Comparison of ENCODE assay signal across 25 mouse cellular contexts in the genomic region with DNA sequence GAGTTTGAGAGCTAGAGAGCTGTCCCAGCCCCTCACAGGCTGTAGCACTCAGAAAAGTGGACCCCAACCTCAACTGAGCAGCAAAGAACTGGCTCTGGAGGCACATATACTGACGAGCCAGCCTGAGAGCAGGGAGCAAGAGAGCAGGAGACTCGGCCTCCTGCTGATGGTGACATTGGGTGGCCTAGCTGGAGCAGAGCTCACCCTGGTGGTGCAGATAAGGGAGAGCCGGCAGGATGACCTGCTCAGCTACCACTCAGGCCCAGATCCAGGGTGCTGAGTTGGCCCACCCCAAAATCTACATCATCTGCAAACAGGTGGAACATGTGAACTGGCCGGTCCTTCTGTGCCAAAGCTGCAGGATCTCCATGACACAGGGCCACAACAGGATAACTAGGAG. TPM values are rescaled to one million over a fixed set of nuclear protein-coding genes. Genes with fewer than 3 reads are reported as not detected.
DNase-seq lines count a peak whose midpoint lies in the region; ATAC-seq and TF ChIP-seq lines count a peak whose summit lies in the region.
"Had no signal": no experiment of that assay in that cellular context is flagged by ENCODE, and none has a peak within 500 bp of the region (broad histone marks: within the 10 kb centered on the region; RNA-seq: fewer than 3 reads in every experiment).

No protein-coding gene starts in this region.

- H3K9me3 ChIP-seq in kidney, postnatal 0 days (replicated peaks; ENCODE audit: low read length), result no peaks in the 10 kb centered on the region
- H3K9me3 ChIP-seq in liver, postnatal 0 days (ENCODE audit: low read length), result no peaks in the 10 kb centered on the region
- H3K9me3 ChIP-seq in liver, embryonic 12.5 days (replicated peaks), result no peaks in the 10 kb centered on the region
- H3K9me3 ChIP-seq in ES-Bruce4 (replicated peaks; ENCODE audit: control insufficient read depth, insufficient read depth, low read length, poor library complexity, severe bottlenecking), result no peaks in the 10 kb centered on the region; the same call in 1 of the 2 replicates
- H3K9me3 ChIP-seq: forebrain, embryonic 13.5 days; hindbrain, embryonic 12.5 days; intestine, embryonic 15.5 days; liver, embryonic 15.5 days; stomach, embryonic 15.5 days had no signal

- no peak overlapping the region for H3K27ac ChIP-seq in gastrocnemius, adult 2 months
- H3K27ac ChIP-seq in kidney, postnatal 0 days, result no peak overlapping the region
- no peak overlapping the region for H3K27ac ChIP-seq in liver, postnatal 0 days (ENCODE audit: low read depth)
- no peak overlapping the region for H3K27ac ChIP-seq in liver, embryonic 12.5 days
- no peak overlapping the region for H3K27ac ChIP-seq in ES-Bruce4 (ENCODE audit: insufficient read depth, low read length)
- H3K27ac ChIP-seq: forebrain, embryonic 13.5 days; hindbrain, embryonic 12.5 days; hindbrain, postnatal 0 days; intestine, embryonic 15.5 days; liver, embryonic 15.5 days; stomach, embryonic 15.5 days had no signal

- 60% methylated on average over 4 of the region's 4 CpGs for WGBS in kidney, postnatal 0 days
- 35% methylated on average over 4 of the region's 4 CpGs for WGBS in liver, postnatal 0 days (ENCODE audit: insufficient replicate concordance)
- WGBS in liver, embryonic 12.5 days (ENCODE audit: insufficient replicate concordance), result 38% methylated on average over 4 of the region's 4 CpGs

- H3K9ac ChIP-seq in kidney, postnatal 0 days (ENCODE audit: low read depth, low read length), result no peak overlapping the region
- H3K9ac ChIP-seq in liver, postnatal 0 days (replicated peaks), result no peak overlapping the region
- no peak overlapping the region for H3K9ac ChIP-seq in liver, embryonic 12.5 days
- H3K9ac ChIP-seq in ES-Bruce4 (ENCODE audit: low read depth, poor library complexity, severe bottlenecking), result no peak overlapping the region
- H3K9ac ChIP-seq: forebrain, embryonic 13.5 days; hindbrain, embryonic 12.5 days; intestine, embryonic 15.5 days; liver, embryonic 15.5 days; stomach, embryonic 15.5 days had no signal

- no peak for DNase-seq in gastrocnemius, adult 2 months
- no peak for DNase-seq in gastrocnemius, postnatal 14 days
- no peak for DNase-seq in kidney, postnatal 0 days (ENCODE audit: low spot score)
- DNase-seq in kidney, postnatal 25 days, result no peak
- DNase-seq in liver, postnatal 0 days, result no peak
- DNase-seq in urinary bladder, postnatal 14 days (ENCODE audit: low spot score), result no peak
- DNase-seq: adrenal gland, postnatal 25 days; cerebellum, adult 18-20 months; cerebellum, postnatal 14 days; heart, postnatal 36 days; kidney, postnatal 4 days; layer of hippocampus, adult 9-11 months; lung, postnatal 36 days; right cerebral cortex, postnatal 25 days; thymus, postnatal 14 days had no signal

- H3K27me3 ChIP-seq in kidney, postnatal 0 days (ENCODE audit: insufficient read depth, low read length), result no peaks in the 10 kb centered on the region
- H3K27me3 ChIP-seq in liver, postnatal 0 days (ENCODE audit: insufficient read depth, low read length), result no peaks in the 10 kb centered on the region
- no peaks in the 10 kb centered on the region for H3K27me3 ChIP-seq in liver, embryonic 12.5 days (replicated peaks)
- no peaks in the 10 kb centered on the region for H3K27me3 ChIP-seq in ES-Bruce4 (ENCODE audit: control insufficient read depth, insufficient read depth, low read length, poor library complexity, severe bottlenecking)
- H3K27me3 ChIP-seq: hindbrain, embryonic 12.5 days; intestine, embryonic 15.5 days; liver, embryonic 15.5 days; stomach, embryonic 15.5 days had no signal

- no peak for TF ChIP-seq POLR2A in ES-Bruce4 (IDR thresholded peaks at IDR 0.05; ENCODE audit: insufficient read depth, low read length)

- H3K36me3 ChIP-seq in kidney, postnatal 0 days (ENCODE audit: insufficient read depth, low read length), result no peaks in the 10 kb centered on the region
- H3K36me3 ChIP-seq in liver, postnatal 0 days (replicated peaks; ENCODE audit: insufficient read depth, low read length), result no peaks in the 10 kb centered on the region
- no peaks in the 10 kb centered on the region for H3K36me3 ChIP-seq in liver, embryonic 12.5 days
- H3K36me3 ChIP-seq in ES-Bruce4 (ENCODE audit: control insufficient read depth, insufficient read depth, low read length, poor library complexity, severe bottlenecking), result no peaks in the 10 kb centered on the region
- H3K36me3 ChIP-seq: hindbrain, embryonic 12.5 days; intestine, embryonic 15.5 days; liver, embryonic 15.5 days; stomach, embryonic 15.5 days had no signal

- H3K4me3 ChIP-seq in gastrocnemius, adult 2 months, result no peak overlapping the region
- no peak overlapping the region for H3K4me3 ChIP-seq in kidney, postnatal 0 days (replicated peaks; ENCODE audit: low read depth, low read length)
- H3K4me3 ChIP-seq in liver, postnatal 0 days (ENCODE audit: low read depth, low read length), result no peak overlapping the region
- no peak overlapping the region for H3K4me3 ChIP-seq in liver, embryonic 12.5 days
- H3K4me3 ChIP-seq in ES-Bruce4 (ENCODE audit: low read depth, low read length), result no peak overlapping the region
- H3K4me3 ChIP-seq: forebrain, embryonic 13.5 days; hindbrain, embryonic 12.5 days; intestine, embryonic 15.5 days; liver, embryonic 15.5 days; stomach, embryonic 15.5 days had no signal

- no peak for TF ChIP-seq EP300 in liver, postnatal 0 days (IDR thresholded peaks at IDR 0.05; ENCODE audit: low read depth)
- no peak for TF ChIP-seq EP300 in ES-Bruce4 (IDR thresholded peaks at IDR 0.05; ENCODE audit: insufficient read depth, low read depth, low read length)

- no peaks in the 10 kb centered on the region for H3K4me1 ChIP-seq in kidney, postnatal 0 days (replicated peaks; ENCODE audit: insufficient read depth, low read length)
- no peaks in the 10 kb centered on the region for H3K4me1 ChIP-seq in liver, postnatal 0 days (ENCODE audit: insufficient read depth)
- no peaks in the 10 kb centered on the region for H3K4me1 ChIP-seq in liver, embryonic 12.5 days
- H3K4me1 ChIP-seq in ES-Bruce4 (ENCODE audit: control insufficient read depth, insufficient read depth, low read length), result no peaks in the 10 kb centered on the region
- H3K4me1 ChIP-seq: forebrain, embryonic 13.5 days; hindbrain, embryonic 12.5 days; intestine, embryonic 15.5 days; liver, embryonic 15.5 days; stomach, embryonic 15.5 days had no signal

- intact Hi-C loops in gastrocnemius, adult 2 months (cut with DNase I), result no loop called here
- intact Hi-C loops in gastrocnemius, postnatal 14 days (cut with DNase I; ENCODE audit: low total_unique reads), result no loop called here

- no peak for ATAC-seq in kidney, postnatal 0 days (replicated peaks; ENCODE audit: low FRiP score, low read depth)
- no peak for ATAC-seq in liver, postnatal 0 days
- ATAC-seq in liver, embryonic 12.5 days, result no peak
- ATAC-seq: forebrain, embryonic 13.5 days; hindbrain, postnatal 0 days; intestine, embryonic 15.5 days; midbrain, embryonic 16.5 days had no signal

- no peak overlapping the region for H3K4me2 ChIP-seq in kidney, postnatal 0 days (ENCODE audit: low read length)
- H3K4me2 ChIP-seq in liver, postnatal 0 days (ENCODE audit: low read depth, low read length), result no peak overlapping the region
- H3K4me2 ChIP-seq in liver, embryonic 12.5 days, result no peak overlapping the region
- H3K4me2 ChIP-seq: forebrain, embryonic 13.5 days; hindbrain, embryonic 12.5 days; intestine, embryonic 15.5 days; liver, embryonic 15.5 days; midbrain, embryonic 11.5 days; stomach, embryonic 15.5 days had no signal

- TF ChIP-seq CTCF in gastrocnemius, adult 2 months (IDR thresholded peaks at IDR 0.05), result peak; percentile 24; the same call in 1 of the 2 replicates
- peak; percentile 37; the same call in 1 of the 2 replicates for TF ChIP-seq CTCF in kidney, postnatal 0 days (IDR thresholded peaks at IDR 0.05; ENCODE audit: low read depth)
- TF ChIP-seq CTCF in liver, postnatal 0 days (IDR thresholded peaks at IDR 0.05; ENCODE audit: low read depth), result peak; percentile 36
- peak; percentile 11 for TF ChIP-seq CTCF in ES-Bruce4 (IDR thresholded peaks at IDR 0.05; ENCODE audit: low read depth, low read length)

RNA-seq across cellular contexts. Expression of a gene that starts 8.4 kb away (rescaled TPM):
- total RNA-seq in gastrocnemius, adult 2 months (2021), result under 1 TPM; 0.67 to 0.99 TPM
- total RNA-seq in gastrocnemius, postnatal 14 days (2021), result 1 to 10 TPM; 1.8 to 2.1 TPM
- polyA plus RNA-seq in kidney, postnatal 0 days (2015; fragmentation: Nextera tagmentation; extraction: Ambion mirVana), result 3.4 and 4.7 TPM in 2 replicates
- 2.5 and 2.9 TPM in 2 replicates for polyA plus RNA-seq in liver, postnatal 0 days (2015; fragmentation: Nextera tagmentation; extraction: Ambion mirVana)
- polyA plus RNA-seq in liver, embryonic 12.5 days (2016; fragmentation: Nextera tagmentation; extraction: Ambion mirVana), result 0.47 and 0.57 TPM in 2 replicates
- polyA plus RNA-seq in ES-Bruce4 (2011; ENCODE audit: insufficient read depth, insufficient read length, low read depth, missing spikeins), result 3.0 and 3.4 TPM in 2 replicates
